Mouse (Mus musculus) forebrain, embryonic 12.5 days (tissue): ENCODE data around the gene Mgat5b. TPM values are rescaled to one million over a fixed set of nuclear protein-coding genes. Genes with fewer than 3 reads are reported as not detected.

Experiments used
- ATAC-seq: fragments of 200-750 bp; cut with Nextera tagmentation; 2 replicates; pipeline ENCODE4 v1.8.0; 2017; ENCODE audit warnings: moderate TSS enrichment; ENCODE audit not compliant: low FRiP score
- H3K27ac ChIP-seq: fragments of 300-500 bp; sonication (generic); 2 replicates; pipeline ENCODE4 v1.5.1; 2016; ENCODE audit warnings: mild to moderate bottlenecking
- H3K27me3 ChIP-seq: fragments of 300-500 bp; sonication (generic); 2 replicates; pipeline ENCODE4 v1.6.1; 2016; ENCODE audit warnings: mild to moderate bottlenecking
- H3K36me3 ChIP-seq: fragments of 300-500 bp; sonication (generic); replicated peaks from 2 replicates; pipeline ENCODE4 v1.6.1; 2016; ENCODE audit warnings: mild to moderate bottlenecking
- H3K4me1 ChIP-seq: fragments of 300-500 bp; sonication (generic); 2 replicates; pipeline ENCODE4 v1.6.1; 2016
- H3K4me2 ChIP-seq: fragments of 300-500 bp; sonication (generic); 2 replicates; pipeline ENCODE4 v1.6.1; 2016; ENCODE audit warnings: mild to moderate bottlenecking, moderate library complexity
- H3K4me3 ChIP-seq: fragments of 300-500 bp; sonication (generic); replicated peaks from 2 replicates; pipeline ENCODE4 v1.5.1; 2016; ENCODE audit warnings: mild to moderate bottlenecking
- H3K9ac ChIP-seq: fragments of 300-500 bp; sonication (generic); 2 replicates; pipeline ENCODE4 v1.6.1; 2016; ENCODE audit warnings: mild to moderate bottlenecking
- H3K9me3 ChIP-seq: fragments of 300-500 bp; sonication (generic); 2 replicates; pipeline ENCODE4 v1.6.1; 2016
- WGBS: fragments of 180-500 bp; shearing (Covaris S2); methylation state at CpG from one replicate; pipeline ENCODE4 v1.1.7; 2016; 5-methylcytosine and 5-hydroxymethylcytosine counted together
- polyA plus RNA-seq: library from polyadenylated mRNA; unstranded; fragments of >200 nt; fragmentation: Nextera tagmentation; extraction: Ambion mirVana; gene quantifications from 2 replicates; pipeline ENCODE4 v1.2.1, GENCODE M21; 2016

Mgat5b gene
- polyA plus RNA-seq, result 17.8 and 19.0 TPM in 2 replicates

GRCm38 (mm10) chr11:116918323-116919185 is at the start of gene Mgat5b:
TSS of gene Mgat5b (plus strand) at chr11:116918863.
- Histone ChIP-seq H3K27ac (peak within 1 kb of the TSS; percentile 88), H3K4me1 (peaks cover 58% of the 10 kb centered on the region), H3K36me3 (peaks cover 6% of the 10 kb centered on the region), H3K27me3 (peaks cover 55% of the 10 kb centered on the region), H3K4me2 (peak within 1 kb of the TSS; percentile 88), H3K9me3 (no peaks in the 10 kb centered on the region), H3K9ac (peak within 1 kb of the TSS; percentile 97), H3K4me3 (peak within 1 kb of the TSS; percentile 73)
- ATAC-seq, result peak; percentile 89
- under 1% methylated on average over 65 of the region's 90 CpGs for WGBS

- Histone ChIP-seq H3K36me3 (peaks cover 58% of the 10 kb centered on the region), H3K27ac (no peak overlapping the region), H3K27me3 (no peaks in the 10 kb centered on the region), H3K4me2 (no peak overlapping the region), H3K9me3 (no peaks in the 10 kb centered on the region), H3K4me1 (no peaks in the 10 kb centered on the region), H3K9ac (no peak overlapping the region), H3K4me3 (no peak overlapping the region)
- ATAC-seq, result no peak
- 89% methylated on average over 8 of the region's 8 CpGs for WGBS
Observed at GRCm38 (mm10) chr11:116869223-116869622, 49.4 kb upstream of the Mgat5b start.

- no peak for ATAC-seq
- H3K4me3 ChIP-seq, result no peak overlapping the region
- WGBS, result 91% methylated on average over 4 of the region's 4 CpGs
- H3K4me1 ChIP-seq, result no peaks in the 10 kb centered on the region
- no peak overlapping the region for H3K9ac ChIP-seq
- H3K36me3 ChIP-seq, result peaks cover 61% of the 10 kb centered on the region
- H3K4me2 ChIP-seq, result no peak overlapping the region
- no peaks in the 10 kb centered on the region for H3K27me3 ChIP-seq
- no peak overlapping the region for H3K27ac ChIP-seq
- H3K9me3 ChIP-seq, result no peaks in the 10 kb centered on the region
Observed at GRCm38 (mm10) chr11:116869641-116870040, 49.0 kb upstream of the Mgat5b start.

- no peaks in the 10 kb centered on the region for H3K9me3 ChIP-seq
- H3K4me1 ChIP-seq, result no peaks in the 10 kb centered on the region
- no peak overlapping the region for H3K4me3 ChIP-seq
- no peaks in the 10 kb centered on the region for H3K27me3 ChIP-seq
- no peak overlapping the region for H3K27ac ChIP-seq
- no peak overlapping the region for H3K9ac ChIP-seq
- ATAC-seq, result no peak
- WGBS, result 89% methylated on average over 9 of the region's 9 CpGs
- H3K36me3 ChIP-seq, result peaks cover 52% of the 10 kb centered on the region
- no peak overlapping the region for H3K4me2 ChIP-seq
Observed at GRCm38 (mm10) chr11:116871538-116871937, 47.1 kb upstream of the Mgat5b start.

- Histone ChIP-seq H3K4me1 (no peaks in the 10 kb centered on the region), H3K27ac (no peak overlapping the region), H3K4me3 (no peak overlapping the region), H3K27me3 (no peaks in the 10 kb centered on the region), H3K4me2 (no peak overlapping the region), H3K9ac (no peak overlapping the region), H3K9me3 (no peaks in the 10 kb centered on the region), H3K36me3 (peaks cover 40% of the 10 kb centered on the region)
- 88% methylated on average over 20 of the region's 20 CpGs for WGBS
- ATAC-seq, result no peak
Observed at GRCm38 (mm10) chr11:116873987-116874386, 44.7 kb upstream of the Mgat5b start.

GRCm38 (mm10) chr11:116878454-116878853 is 40.2 kb upstream of the Mgat5b start:
- no peak overlapping the region for H3K4me2 ChIP-seq
- no peak overlapping the region for H3K9ac ChIP-seq
- H3K27me3 ChIP-seq, result no peaks in the 10 kb centered on the region
- H3K4me1 ChIP-seq, result no peaks in the 10 kb centered on the region
- ATAC-seq, result no peak
- no peak overlapping the region for H3K27ac ChIP-seq
- H3K4me3 ChIP-seq, result no peak overlapping the region
- 95% methylated on average over 8 of the region's 8 CpGs for WGBS
- peaks cover 17% of the 10 kb centered on the region for H3K36me3 ChIP-seq
- H3K9me3 ChIP-seq, result no peaks in the 10 kb centered on the region

GRCm38 (mm10) chr11:116880839-116881238 is 37.8 kb upstream of the Mgat5b start:
- no peaks in the 10 kb centered on the region for H3K36me3 ChIP-seq
- no peak overlapping the region for H3K4me3 ChIP-seq
- no peaks in the 10 kb centered on the region for H3K9me3 ChIP-seq
- no peak overlapping the region for H3K27ac ChIP-seq
- no peak overlapping the region for H3K9ac ChIP-seq
- no peak overlapping the region for H3K4me2 ChIP-seq
- H3K4me1 ChIP-seq, result peaks cover 5% of the 10 kb centered on the region
- WGBS, result 64% methylated on average over 7 of the region's 7 CpGs
- H3K27me3 ChIP-seq, result peaks cover 5% of the 10 kb centered on the region
- no peak for ATAC-seq

- H3K27me3 ChIP-seq, result peaks cover 10% of the 10 kb centered on the region
- no peak for ATAC-seq
- H3K36me3 ChIP-seq, result no peaks in the 10 kb centered on the region
- no peak overlapping the region for H3K4me2 ChIP-seq
- no peak overlapping the region for H3K4me3 ChIP-seq
- H3K4me1 ChIP-seq, result peaks cover 7% of the 10 kb centered on the region
- no peaks in the 10 kb centered on the region for H3K9me3 ChIP-seq
- H3K9ac ChIP-seq, result no peak overlapping the region
- 65% methylated on average over 5 of the region's 5 CpGs for WGBS
- H3K27ac ChIP-seq, result no peak overlapping the region
Observed at GRCm38 (mm10) chr11:116881440-116881839, 37.2 kb upstream of the Mgat5b start.

- no peak for ATAC-seq
- H3K4me2 ChIP-seq, result no peak overlapping the region
- H3K9me3 ChIP-seq, result no peaks in the 10 kb centered on the region
- no peak overlapping the region for H3K27ac ChIP-seq
- H3K36me3 ChIP-seq, result no peaks in the 10 kb centered on the region
- H3K4me3 ChIP-seq, result no peak overlapping the region
- no peak overlapping the region for H3K9ac ChIP-seq
- peaks cover 19% of the 10 kb centered on the region for H3K27me3 ChIP-seq
- peaks cover 7% of the 10 kb centered on the region for H3K4me1 ChIP-seq
- 76% methylated on average over 10 of the region's 10 CpGs for WGBS
Observed at GRCm38 (mm10) chr11:116882446-116882845, 36.2 kb upstream of the Mgat5b start.

- WGBS, result 90% methylated on average over 6 of the region's 6 CpGs
- Histone ChIP-seq H3K27ac (no peak overlapping the region), H3K9me3 (no peaks in the 10 kb centered on the region), H3K36me3 (no peaks in the 10 kb centered on the region), H3K4me2 (no peak overlapping the region), H3K4me3 (no peak overlapping the region), H3K27me3 (peaks cover 19% of the 10 kb centered on the region), H3K4me1 (peaks cover 7% of the 10 kb centered on the region), H3K9ac (no peak overlapping the region)
- ATAC-seq, result no peak
Observed at GRCm38 (mm10) chr11:116884061-116884460, 34.6 kb upstream of the Mgat5b start.

- H3K4me1 ChIP-seq, result peaks cover 7% of the 10 kb centered on the region
- H3K27me3 ChIP-seq, result peaks cover 23% of the 10 kb centered on the region
- peak overlapping the region; percentile 23 for H3K4me3 ChIP-seq
- H3K36me3 ChIP-seq, result no peaks in the 10 kb centered on the region
- peak; percentile 46; the same call in 1 of the 2 replicates for ATAC-seq
- H3K9me3 ChIP-seq, result no peaks in the 10 kb centered on the region
- 2% methylated on average over 27 of the region's 28 CpGs for WGBS
- H3K27ac ChIP-seq, result no peak overlapping the region
- peak overlapping the region; percentile 46 for H3K4me2 ChIP-seq
- H3K9ac ChIP-seq, result peak overlapping the region; percentile 38; the same call in 1 of the 2 replicates
Observed at GRCm38 (mm10) chr11:116885275-116886151, 33.1 kb upstream of the Mgat5b start.

GRCm38 (mm10) chr11:116887136-116887535 is 31.5 kb upstream of the Mgat5b start:
- Histone ChIP-seq H3K4me1 (peaks cover 12% of the 10 kb centered on the region), H3K36me3 (no peaks in the 10 kb centered on the region), H3K27ac (no peak overlapping the region), H3K4me3 (no peak overlapping the region), H3K9me3 (no peaks in the 10 kb centered on the region), H3K4me2 (no peak overlapping the region), H3K9ac (no peak overlapping the region), H3K27me3 (peaks cover 23% of the 10 kb centered on the region)
- 73% methylated on average over 5 of the region's 5 CpGs for WGBS
- ATAC-seq, result no peak
